Mouse (Mus musculus) ES-E14 (cell line): ENCODE measurements around the gene Pik3cg.

Experiments used
- CHD2 ChIP-seq: IDR thresholded peaks from 2 replicates; pipeline ENCODE4 v1.6.1; 2014; ENCODE audit warnings: mild to moderate bottlenecking, low read depth, low read length, inconsistent platforms
- HCFC1 ChIP-seq: IDR thresholded peaks from 2 replicates; pipeline ENCODE4 v1.6.1; 2012; ENCODE audit warnings: low read length, inconsistent platforms, borderline replicate concordance; ENCODE audit not compliant: insufficient read depth
- MAFK ChIP-seq: IDR thresholded peaks from 2 replicates; pipeline ENCODE4 v1.6.1; 2014; ENCODE audit warnings: mild to moderate bottlenecking, low read depth, low read length, inconsistent platforms; ENCODE audit not compliant: insufficient read depth

GRCm38 (mm10) chr12:32169164-32169563, 39.3 kb downstream of the Pik3cg start:
- TF ChIP-seq CHD2 (no peak), HCFC1 (no peak), MAFK (no peak)
